Mouse (Mus musculus): ENCODE results near the gene Haus6.

DNA sequence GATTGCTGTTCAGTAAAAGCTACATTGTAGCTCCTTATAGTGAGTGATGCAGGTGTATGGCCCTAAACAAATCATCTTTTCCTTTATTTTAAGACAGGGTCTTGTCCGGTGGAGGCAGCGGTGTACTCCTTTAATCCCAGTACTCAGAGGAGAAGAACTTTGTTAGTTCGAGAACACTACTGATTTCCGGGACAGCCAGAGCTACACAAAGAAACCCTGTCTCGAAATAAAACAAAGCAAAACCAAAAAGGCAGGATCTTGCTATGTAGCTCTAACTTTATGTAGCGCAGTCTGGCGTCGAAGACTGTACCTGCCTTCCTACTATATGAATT is 400 bp upstream of the Haus6 start:
- TF ChIP-seq CTCF (IDR thresholded peaks at IDR 0.05; ENCODE audit: borderline replicate concordance, insufficient read depth, low read depth, low read length) (no peak), POLR2A (IDR thresholded peaks at IDR 0.05; ENCODE audit: borderline replicate concordance, insufficient read depth, low read length) (no peak)
